Mouse (Mus musculus): ENCODE measurements around the gene Cox6b2. TPM values are rescaled to one million over a fixed set of nuclear protein-coding genes. Genes with fewer than 3 reads are reported as not detected.
"Not testable (repeated sequence)": the region's sequence is repeated elsewhere in the genome, so short reads cannot be mapped to it uniquely, and the experiment has no call there.

Gene Cox6b2
- 70.7 and 84.0 TPM in 2 replicates for polyA plus RNA-seq (2015; fragmentation: Nextera tagmentation; extraction: Ambion mirVana)

GRCm38 (mm10) chr7:4752821-4753570 is at the start of gene Cox6b2:
TSS of gene Cox6b2 (minus strand) at chr7:4753094.
- peak within 1 kb of the TSS; percentile 38; the same call in 1 of the 2 replicates for H3K27ac ChIP-seq
- WGBS = 2% methylated on average over 24 of the region's 24 CpGs
- peak within 1 kb of the TSS; percentile 53 for H3K4me2 ChIP-seq (ENCODE audit: low read length)
- H3K9me3 ChIP-seq (replicated peaks; ENCODE audit: low read length) = no peaks in the 10 kb centered on the region
- peak within 1 kb of the TSS; percentile 36 for H3K4me3 ChIP-seq (replicated peaks; ENCODE audit: low read depth, low read length)
- peaks cover 14% of the 10 kb centered on the region; the same call in 1 of the 2 replicates for H3K4me1 ChIP-seq (replicated peaks; ENCODE audit: insufficient read depth, low read length)
- peak; percentile 98 for DNase-seq (ENCODE audit: low spot score)
- peak within 1 kb of the TSS; percentile 41; the same call in 1 of the 2 replicates for H3K9ac ChIP-seq (ENCODE audit: low read depth, low read length)
- H3K36me3 ChIP-seq (ENCODE audit: insufficient read depth, low read length) = no peaks in the 10 kb centered on the region
- peak; percentile 90 for ATAC-seq (replicated peaks; ENCODE audit: low FRiP score, low read depth)
- peak; percentile 15; the same call in 1 of the 2 replicates for TF ChIP-seq CTCF (IDR thresholded peaks at IDR 0.05; ENCODE audit: low read depth)
- H3K27me3 ChIP-seq (ENCODE audit: insufficient read depth, low read length) = no peaks in the 10 kb centered on the region

- TF ChIP-seq CTCF (IDR thresholded peaks at IDR 0.05; ENCODE audit: low read depth) = no peak
- no peaks in the 10 kb centered on the region for H3K27me3 ChIP-seq (ENCODE audit: insufficient read depth, low read length)
- H3K27ac ChIP-seq = no peak overlapping the region
- no peak for DNase-seq (ENCODE audit: low spot score)
- no peak overlapping the region for H3K4me3 ChIP-seq (replicated peaks; ENCODE audit: low read depth, low read length)
- no peak overlapping the region for H3K4me2 ChIP-seq (ENCODE audit: low read length)
- no peak for ATAC-seq (replicated peaks; ENCODE audit: low FRiP score, low read depth)
- peaks cover 17% of the 10 kb centered on the region; the same call in 1 of the 2 replicates for H3K36me3 ChIP-seq (ENCODE audit: insufficient read depth, low read length)
- no peaks in the 10 kb centered on the region for H3K4me1 ChIP-seq (replicated peaks; ENCODE audit: insufficient read depth, low read length)
- H3K9ac ChIP-seq (ENCODE audit: low read depth, low read length) = no peak overlapping the region
- no peaks in the 10 kb centered on the region for H3K9me3 ChIP-seq (replicated peaks; ENCODE audit: low read length)
These were observed 49.4 kb upstream of the Cox6b2 start for GRCm38 (mm10) chr7:4802247-4802646.

- H3K9me3 ChIP-seq (replicated peaks; ENCODE audit: low read length) = no peaks in the 10 kb centered on the region
- no peak overlapping the region for H3K27ac ChIP-seq
- no peak overlapping the region for H3K4me3 ChIP-seq (replicated peaks; ENCODE audit: low read depth, low read length)
- H3K9ac ChIP-seq (ENCODE audit: low read depth, low read length) = no peak overlapping the region
- H3K27me3 ChIP-seq (ENCODE audit: insufficient read depth, low read length) = no peaks in the 10 kb centered on the region
- peak; percentile 88 for DNase-seq (ENCODE audit: low spot score)
- peaks cover 8% of the 10 kb centered on the region; the same call in 1 of the 2 replicates for H3K4me1 ChIP-seq (replicated peaks; ENCODE audit: insufficient read depth, low read length)
- H3K4me2 ChIP-seq (ENCODE audit: low read length) = no peak overlapping the region
- WGBS = 61% methylated on average over 7 of the region's 7 CpGs
- TF ChIP-seq CTCF (IDR thresholded peaks at IDR 0.05; ENCODE audit: low read depth) = peak; percentile 87
- 0 out of 2 replicates have a peak, but pooled peaks have one; percentile 12 for ATAC-seq (replicated peaks; ENCODE audit: low FRiP score, low read depth)
- H3K36me3 ChIP-seq (ENCODE audit: insufficient read depth, low read length) = peaks cover 26% of the 10 kb centered on the region
These were observed 43.0 kb upstream of the Cox6b2 start for GRCm38 (mm10) chr7:4795767-4796433.

- no peak for TF ChIP-seq CTCF (IDR thresholded peaks at IDR 0.05; ENCODE audit: low read depth)
- H3K27ac ChIP-seq = no peak overlapping the region
- no peak overlapping the region for H3K4me2 ChIP-seq (ENCODE audit: low read length)
- H3K4me1 ChIP-seq (replicated peaks; ENCODE audit: insufficient read depth, low read length) = peaks cover 8% of the 10 kb centered on the region; the same call in 1 of the 2 replicates
- no peak for ATAC-seq (replicated peaks; ENCODE audit: low FRiP score, low read depth)
- no peak overlapping the region for H3K4me3 ChIP-seq (replicated peaks; ENCODE audit: low read depth, low read length)
- DNase-seq (ENCODE audit: low spot score) = no peak
- no peaks in the 10 kb centered on the region for H3K9me3 ChIP-seq (replicated peaks; ENCODE audit: low read length)
- no peaks in the 10 kb centered on the region for H3K27me3 ChIP-seq (ENCODE audit: insufficient read depth, low read length)
- H3K36me3 ChIP-seq (ENCODE audit: insufficient read depth, low read length) = peaks cover 26% of the 10 kb centered on the region
- WGBS = 63% methylated on average over 3 of the region's 3 CpGs
- H3K9ac ChIP-seq (ENCODE audit: low read depth, low read length) = 0 out of 2 replicates have a peak overlapping the region, but pooled peaks have one; percentile 23
These were observed 41.8 kb upstream of the Cox6b2 start for GRCm38 (mm10) chr7:4794631-4795168.

GRCm38 (mm10) chr7:4793674-4794073 is 40.8 kb upstream of the Cox6b2 start:
- H3K9me3 ChIP-seq (replicated peaks; ENCODE audit: low read length) = no peaks in the 10 kb centered on the region
- 43% methylated on average over 4 of the region's 4 CpGs for WGBS
- peaks cover 8% of the 10 kb centered on the region; the same call in 1 of the 2 replicates for H3K4me1 ChIP-seq (replicated peaks; ENCODE audit: insufficient read depth, low read length)
- H3K36me3 ChIP-seq (ENCODE audit: insufficient read depth, low read length) = peaks cover 26% of the 10 kb centered on the region
- H3K27me3 ChIP-seq (ENCODE audit: insufficient read depth, low read length) = no peaks in the 10 kb centered on the region
- peak overlapping the region; percentile 81 for H3K4me3 ChIP-seq (replicated peaks; ENCODE audit: low read depth, low read length)
- no peak for TF ChIP-seq CTCF (IDR thresholded peaks at IDR 0.05; ENCODE audit: low read depth)
- H3K9ac ChIP-seq (ENCODE audit: low read depth, low read length) = peak overlapping the region; percentile 95
- DNase-seq (ENCODE audit: low spot score) = no peak
- H3K4me2 ChIP-seq (ENCODE audit: low read length) = peak overlapping the region; percentile 82
- H3K27ac ChIP-seq = peak overlapping the region; percentile 94; the same call in 1 of the 2 replicates
- no peak for ATAC-seq (replicated peaks; ENCODE audit: low FRiP score, low read depth)

GRCm38 (mm10) chr7:4793248-4793647 is 40.4 kb upstream of the Cox6b2 start:
- Histone ChIP-seq H3K4me3 (replicated peaks; ENCODE audit: low read depth, low read length) (peak overlapping the region; percentile 81), H3K9ac (ENCODE audit: low read depth, low read length) (peak overlapping the region; percentile 95), H3K36me3 (ENCODE audit: insufficient read depth, low read length) (peaks cover 26% of the 10 kb centered on the region), H3K27ac (peak overlapping the region; percentile 94), H3K4me2 (ENCODE audit: low read length) (peak overlapping the region; percentile 82)
- H3K4me1 ChIP-seq (replicated peaks; ENCODE audit: insufficient read depth, low read length); H3K27me3 ChIP-seq (ENCODE audit: insufficient read depth, low read length); DNase-seq (ENCODE audit: low spot score); ATAC-seq (replicated peaks; ENCODE audit: low FRiP score, low read depth); H3K9me3 ChIP-seq (replicated peaks; ENCODE audit: low read length): not testable (repeated sequence)
- WGBS = under 1% methylated on average over 28 of the region's 31 CpGs

Measured in kidney, postnatal 0 days (tissue).